Mouse (Mus musculus) stomach, embryonic 14.5 days (tissue): ENCODE data around the gene Rgp1. TPM values are rescaled to one million over a fixed set of nuclear protein-coding genes. Genes with fewer than 3 reads are reported as not detected.
"Not testable (repeated sequence)": the region's sequence is repeated elsewhere in the genome, so short reads cannot be mapped to it uniquely, and the experiment has no call there.

Source experiments
- ATAC-seq: fragments of 200-750 bp; cut with Nextera tagmentation; 2 replicates; pipeline ENCODE4 v1.8.0; 2017; ENCODE audit warnings: low read depth, moderate TSS enrichment; ENCODE audit not compliant: insufficient number of reproducible peaks, insufficient read depth, low FRiP score
- H3K27ac ChIP-seq: fragments of 300-500 bp; sonication (generic); 2 replicates; pipeline ENCODE4 v1.5.1; 2014; ENCODE audit warnings: mild to moderate bottlenecking, low read length, moderate library complexity, mixed read lengths
- H3K27me3 ChIP-seq: fragments of 300-500 bp; sonication (generic); 2 replicates; pipeline ENCODE4 v1.6.1; 2014; ENCODE audit warnings: low read length, control low read depth, mixed read lengths; ENCODE audit not compliant: control insufficient read depth, insufficient read depth
- H3K36me3 ChIP-seq: fragments of 300-500 bp; sonication (generic); 2 replicates; pipeline ENCODE4 v1.6.1; 2014; ENCODE audit warnings: mild to moderate bottlenecking, control low read depth, low read length, moderate library complexity, mixed read lengths; ENCODE audit not compliant: control insufficient read depth, insufficient read depth
- H3K4me1 ChIP-seq: fragments of 300-500 bp; sonication (generic); 2 replicates; pipeline ENCODE4 v1.6.1; 2014; ENCODE audit warnings: low read length, control low read depth, mixed read lengths; ENCODE audit not compliant: control insufficient read depth, insufficient read depth
- H3K4me2 ChIP-seq: fragments of 300-500 bp; sonication (generic); replicated peaks from 2 replicates; pipeline ENCODE4 v1.6.1; 2014; ENCODE audit warnings: low read depth, low read length, control low read depth
- H3K4me3 ChIP-seq: fragments of 300-500 bp; sonication (generic); 2 replicates; pipeline ENCODE4 v1.5.1; 2014; ENCODE audit warnings: low read depth, low read length, control low read depth
- H3K9ac ChIP-seq: fragments of 300-500 bp; sonication (generic); replicated peaks from 2 replicates; pipeline ENCODE4 v1.6.1; 2014; ENCODE audit warnings: low read depth, mild to moderate bottlenecking, control low read depth, low read length, moderate library complexity, mixed read lengths
- H3K9me3 ChIP-seq: fragments of 300-500 bp; sonication (generic); 2 replicates; pipeline ENCODE4 v1.6.1; 2016; ENCODE audit warnings: low read depth, low read length, control low read depth; ENCODE audit not compliant: control insufficient read depth
- WGBS: fragments of 180-500 bp; shearing (Covaris S2); extraction: QIAGEN DNeasy Blood & Tissue Kit; methylation state at CpG from one replicate; pipeline ENCODE4 v1.1.7; 2014; 5-methylcytosine and 5-hydroxymethylcytosine counted together
- polyA plus RNA-seq: library from polyadenylated mRNA; unstranded; fragments of >200 nt; fragmentation: Nextera tagmentation; extraction: Ambion mirVana; gene quantifications from 2 replicates; pipeline ENCODE4 v1.2.1, GENCODE M21; 2014

The Rgp1 gene
- polyA plus RNA-seq, 1 experiment from 2014 or later = 41.0 TPM

DNA sequence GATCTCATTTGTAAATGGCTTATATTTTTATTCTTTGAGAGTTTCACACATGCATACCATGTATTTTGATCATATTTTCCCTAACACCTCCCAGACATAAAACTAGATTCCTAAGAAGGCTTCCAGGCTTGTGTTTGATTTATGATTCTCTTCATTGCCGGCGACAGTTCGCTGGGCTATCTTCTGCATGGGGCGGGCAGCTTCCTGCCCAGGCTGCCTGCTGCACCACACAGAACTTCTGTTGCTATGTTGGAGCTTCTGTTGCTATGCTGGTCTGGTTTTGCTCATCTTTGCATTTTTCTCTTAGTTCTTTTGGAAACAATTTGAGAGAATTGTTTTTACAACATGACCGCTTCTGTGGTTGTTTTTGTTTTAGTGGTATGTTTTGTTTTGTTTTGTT lies 13.0 kb downstream of the Rgp1 start:
- Histone ChIP-seq H3K27me3 (no peaks in the 10 kb centered on the region), H3K9me3 (no peaks in the 10 kb centered on the region), H3K4me3 (no peak overlapping the region), H3K27ac (no peak overlapping the region), H3K36me3 (no peaks in the 10 kb centered on the region), H3K9ac (no peak overlapping the region), H3K4me2 (no peak overlapping the region), H3K4me1 (no peaks in the 10 kb centered on the region)
- WGBS = 58% methylated on average over 5 of the region's 5 CpGs
- no peak for ATAC-seq

DNA sequence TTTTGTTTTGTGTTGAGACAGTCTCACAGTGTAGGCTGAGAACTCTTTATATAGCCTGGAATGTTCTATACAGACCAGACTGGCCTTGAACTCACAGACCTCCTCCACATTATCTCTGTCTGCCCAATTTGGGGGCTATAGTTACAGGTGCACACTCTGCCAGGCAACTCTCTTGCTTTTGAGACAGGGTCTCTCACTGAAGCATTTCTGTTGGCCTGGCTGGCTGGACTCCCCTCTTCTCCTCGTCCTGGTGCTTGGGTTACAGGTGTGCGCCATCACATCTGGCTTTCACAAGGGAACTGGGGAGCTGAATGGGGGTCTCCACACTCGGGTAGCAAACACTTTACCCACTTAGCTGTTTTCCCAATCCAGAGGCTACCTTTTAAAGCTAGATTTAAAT lies 13.4 kb downstream of the Rgp1 start:
- WGBS = 68% methylated on average over 3 of the region's 3 CpGs
- no peaks in the 10 kb centered on the region for H3K4me1 ChIP-seq
- no peak overlapping the region for H3K4me2 ChIP-seq
- H3K9ac ChIP-seq = no peak overlapping the region
- H3K4me3 ChIP-seq = no peak overlapping the region
- no peaks in the 10 kb centered on the region for H3K36me3 ChIP-seq
- H3K27me3 ChIP-seq = no peaks in the 10 kb centered on the region
- no peak overlapping the region for H3K27ac ChIP-seq
- no peaks in the 10 kb centered on the region for H3K9me3 ChIP-seq
- ATAC-seq = no peak

- ATAC-seq = no peak
- no peaks in the 10 kb centered on the region for H3K4me1 ChIP-seq
- H3K27me3 ChIP-seq = no peaks in the 10 kb centered on the region
- no peaks in the 10 kb centered on the region for H3K36me3 ChIP-seq
- 54% methylated on average over 3 of the region's 3 CpGs for WGBS
- no peak overlapping the region for H3K27ac ChIP-seq
- no peak overlapping the region for H3K4me2 ChIP-seq
- H3K9me3 ChIP-seq = no peaks in the 10 kb centered on the region
- no peak overlapping the region for H3K4me3 ChIP-seq
- no peak overlapping the region for H3K9ac ChIP-seq
Observed at GRCm38 (mm10) chr4:43593453-43593852, 14.9 kb downstream of the Rgp1 start.

GRCm38 (mm10) chr4:43596597-43596996 lies 18.1 kb downstream of the Rgp1 start:
- not testable (repeated sequence) for H3K36me3 ChIP-seq, H3K27me3 ChIP-seq, H3K9me3 ChIP-seq, H3K4me2 ChIP-seq, H3K4me1 ChIP-seq, ATAC-seq, H3K9ac ChIP-seq, H3K4me3 ChIP-seq, H3K27ac ChIP-seq
- WGBS = 79% methylated on average over 2 of the region's 2 CpGs

DNA sequence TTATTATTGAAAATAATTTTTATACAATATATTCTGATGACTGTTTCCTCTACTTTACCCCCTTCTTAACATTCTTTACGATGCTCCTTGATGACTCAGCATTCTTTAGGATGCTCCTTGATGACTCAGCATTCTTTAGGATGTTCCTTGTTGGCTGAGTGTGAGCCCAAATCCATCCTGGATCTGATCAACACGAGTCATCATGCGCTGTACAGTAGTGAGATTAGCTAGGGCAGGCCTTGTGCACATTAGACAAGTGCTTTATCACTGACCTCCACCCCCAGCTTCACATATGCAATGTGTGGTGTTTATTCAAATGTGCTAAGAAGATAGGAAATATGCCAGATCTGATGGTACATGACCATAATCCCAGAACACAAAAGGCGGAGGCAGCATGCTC lies 19.7 kb downstream of the Rgp1 start:
- no peaks in the 10 kb centered on the region for H3K27me3 ChIP-seq
- ATAC-seq = no peak
- H3K4me2 ChIP-seq = no peak overlapping the region
- H3K27ac ChIP-seq = no peak overlapping the region
- WGBS = 75% methylated on average over 4 of the region's 4 CpGs
- no peaks in the 10 kb centered on the region for H3K9me3 ChIP-seq
- no peaks in the 10 kb centered on the region for H3K36me3 ChIP-seq
- no peaks in the 10 kb centered on the region for H3K4me1 ChIP-seq
- no peak overlapping the region for H3K4me3 ChIP-seq
- H3K9ac ChIP-seq = no peak overlapping the region

GRCm38 (mm10) chr4:43598650-43599380 lies 20.3 kb downstream of the Rgp1 start:
- Histone ChIP-seq H3K9ac (no peak overlapping the region), H3K4me1 (no peaks in the 10 kb centered on the region), H3K27me3 (no peaks in the 10 kb centered on the region), H3K4me2 (no peak overlapping the region), H3K9me3 (no peaks in the 10 kb centered on the region), H3K27ac (no peak overlapping the region), H3K36me3 (no peaks in the 10 kb centered on the region), H3K4me3 (no peak overlapping the region)
- 82% methylated on average over 7 of the region's 7 CpGs for WGBS
- no peak for ATAC-seq

- H3K36me3 ChIP-seq = no peaks in the 10 kb centered on the region
- no peak overlapping the region for H3K4me3 ChIP-seq
- WGBS = 78% methylated on average over 9 of the region's 9 CpGs
- H3K9ac ChIP-seq = no peak overlapping the region
- no peak overlapping the region for H3K4me2 ChIP-seq
- no peaks in the 10 kb centered on the region for H3K4me1 ChIP-seq
- no peaks in the 10 kb centered on the region for H3K27me3 ChIP-seq
- H3K9me3 ChIP-seq = no peaks in the 10 kb centered on the region
- no peak overlapping the region for H3K27ac ChIP-seq
- no peak for ATAC-seq
Observed at GRCm38 (mm10) chr4:43600195-43600934, 21.9 kb downstream of the Rgp1 start.

GRCm38 (mm10) chr4:43604099-43604498 lies 25.6 kb downstream of the Rgp1 start:
- H3K27me3 ChIP-seq = no peaks in the 10 kb centered on the region
- H3K4me3 ChIP-seq = no peak overlapping the region
- H3K9me3 ChIP-seq = no peaks in the 10 kb centered on the region
- H3K27ac ChIP-seq = no peak overlapping the region
- no peak overlapping the region for H3K4me2 ChIP-seq
- H3K36me3 ChIP-seq = no peaks in the 10 kb centered on the region
- no peak for ATAC-seq
- 61% methylated on average over 3 of the region's 3 CpGs for WGBS
- H3K9ac ChIP-seq = no peak overlapping the region
- H3K4me1 ChIP-seq = no peaks in the 10 kb centered on the region
